Mouse (Mus musculus) v-Abl transformed pro-B cells (cell line): ENCODE measurements around the gene Uvrag.

ENCODE experiments used
- in situ Hi-C, 2 experiments: fragments of 400-800 bp; cut with MboI; formaldehyde crosslinking; loops; one replicate each; pipeline ENCODE4 v1.15.1; 2025; ENCODE audit not compliant: unreplicated experiment in 2 of 2

The Uvrag gene

GRCm38 (mm10) chr7:99073734-99074372 is 67.1 kb downstream of the Uvrag start:
- in situ Hi-C loops, result loop anchor here in 1 of 2 experiments (25.0 kb wide), 1 partner anchor 612 kb away; no protein-coding TSS in a partner anchor

DNA sequence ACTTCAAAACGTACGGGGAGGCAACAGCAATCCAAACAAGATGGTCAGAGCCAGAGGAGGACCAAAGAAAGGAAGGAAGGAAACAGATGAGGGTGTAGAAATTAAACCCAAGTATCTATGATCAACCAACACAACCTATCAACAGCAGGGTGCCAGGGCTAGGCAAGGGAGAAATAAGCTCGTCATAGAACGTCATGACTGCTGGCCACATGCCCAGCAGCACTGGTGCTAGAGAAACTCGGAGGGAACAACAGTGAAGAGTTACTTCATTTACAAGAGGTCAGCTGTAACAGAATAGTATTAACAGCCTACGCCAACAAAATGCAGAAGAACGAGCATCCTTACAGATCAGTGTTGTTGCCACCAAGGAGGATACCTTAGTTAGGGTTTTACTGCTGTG is 73.2 kb downstream of the Uvrag start:
- in situ Hi-C loops, result loop anchor here in 1 of 2 experiments (25.0 kb wide), 1 partner anchor 605 kb away; no protein-coding TSS in a partner anchor

DNA sequence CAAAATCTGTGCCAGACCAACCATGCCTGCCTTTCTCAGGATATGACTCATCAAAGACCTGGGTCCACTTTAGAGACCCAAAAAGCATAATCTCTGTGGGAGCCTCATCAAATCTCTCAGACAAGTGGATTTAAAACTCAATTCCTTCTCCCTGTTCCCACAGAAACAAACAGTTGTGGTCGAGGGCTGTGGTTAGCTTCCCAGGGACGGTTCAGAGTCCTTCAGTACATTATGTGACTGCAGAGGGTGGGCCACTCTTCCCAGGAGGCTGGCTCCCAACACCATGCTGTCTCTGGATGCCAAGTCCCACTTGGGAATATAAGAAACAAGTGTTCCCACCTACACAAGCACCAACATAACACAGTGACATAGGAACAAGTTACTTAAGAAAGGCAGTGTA is 75.0 kb downstream of the Uvrag start:
- in situ Hi-C loops, result loop anchor here in 1 of 2 experiments (25.0 kb wide), 1 partner anchor 604 kb away; no protein-coding TSS in a partner anchor

DNA sequence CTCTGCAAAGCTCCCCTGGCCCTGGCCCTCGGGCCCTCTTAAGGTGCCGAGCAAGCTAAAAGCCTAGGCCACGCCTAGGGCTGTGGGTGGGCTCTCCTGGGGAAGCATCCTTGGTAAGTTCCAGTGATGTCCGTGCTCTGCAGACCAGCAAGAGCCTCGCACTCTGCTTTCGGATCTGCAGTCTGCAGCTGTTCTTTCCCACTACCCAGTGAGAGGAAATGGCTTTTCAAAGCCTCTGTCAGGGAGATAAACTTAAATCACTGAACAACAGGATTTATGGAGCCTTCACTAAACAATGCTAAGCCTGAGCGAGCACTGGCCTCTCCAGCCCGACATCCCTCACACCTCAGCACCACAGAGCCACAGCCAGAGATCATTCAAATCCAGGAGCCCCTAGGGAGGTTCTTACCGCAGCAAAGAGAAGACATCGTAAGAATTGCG is 75.5 kb downstream of the Uvrag start:
- in situ Hi-C loops, result loop anchor here in 1 of 2 experiments (25.0 kb wide), 1 partner anchor 603 kb away; no protein-coding TSS in a partner anchor

GRCm38 (mm10) chr7:99064795-99065194 is 76.1 kb downstream of the Uvrag start:
- in situ Hi-C loops, result loop anchor here in 1 of 2 experiments (25.0 kb wide), 1 partner anchor 602 kb away; no protein-coding TSS in a partner anchor

GRCm38 (mm10) chr7:99062263-99062662 is 78.7 kb downstream of the Uvrag start:
- in situ Hi-C loops, result loop anchor here in 1 of 2 experiments (25.0 kb wide), 1 partner anchor 600 kb away; no protein-coding TSS in a partner anchor

GRCm38 (mm10) chr7:99061056-99061680 is 79.8 kb downstream of the Uvrag start:
- in situ Hi-C loops, result loop anchor here in 1 of 2 experiments (25.0 kb wide), 1 partner anchor 599 kb away; no protein-coding TSS in a partner anchor

GRCm38 (mm10) chr7:99060476-99060875 is 80.5 kb downstream of the Uvrag start:
- in situ Hi-C loops, result loop anchor here in 1 of 2 experiments (25.0 kb wide), 1 partner anchor 598 kb away; no protein-coding TSS in a partner anchor

DNA sequence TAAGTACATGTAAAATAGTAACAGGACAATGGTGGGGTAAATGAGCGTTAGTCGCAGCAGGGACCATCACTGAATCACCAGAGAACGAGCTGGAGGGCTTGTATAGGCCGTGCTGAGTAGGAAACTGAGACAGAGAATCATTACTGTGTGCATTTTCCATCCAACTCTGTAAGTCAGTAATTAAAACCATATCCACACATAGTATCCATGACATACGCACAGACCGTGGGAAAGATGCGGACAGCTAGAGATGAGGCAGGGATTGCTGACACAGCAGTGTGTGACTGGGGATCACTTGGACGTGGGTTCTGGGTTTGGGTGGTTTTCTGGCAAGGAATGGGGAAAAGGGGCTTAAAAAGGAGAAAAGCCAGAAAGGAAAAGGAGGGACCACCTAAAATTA is 81.0 kb downstream of the Uvrag start:
- in situ Hi-C loops, result loop anchor here in 1 of 2 experiments (25.0 kb wide), 1 partner anchor 598 kb away; no protein-coding TSS in a partner anchor

DNA sequence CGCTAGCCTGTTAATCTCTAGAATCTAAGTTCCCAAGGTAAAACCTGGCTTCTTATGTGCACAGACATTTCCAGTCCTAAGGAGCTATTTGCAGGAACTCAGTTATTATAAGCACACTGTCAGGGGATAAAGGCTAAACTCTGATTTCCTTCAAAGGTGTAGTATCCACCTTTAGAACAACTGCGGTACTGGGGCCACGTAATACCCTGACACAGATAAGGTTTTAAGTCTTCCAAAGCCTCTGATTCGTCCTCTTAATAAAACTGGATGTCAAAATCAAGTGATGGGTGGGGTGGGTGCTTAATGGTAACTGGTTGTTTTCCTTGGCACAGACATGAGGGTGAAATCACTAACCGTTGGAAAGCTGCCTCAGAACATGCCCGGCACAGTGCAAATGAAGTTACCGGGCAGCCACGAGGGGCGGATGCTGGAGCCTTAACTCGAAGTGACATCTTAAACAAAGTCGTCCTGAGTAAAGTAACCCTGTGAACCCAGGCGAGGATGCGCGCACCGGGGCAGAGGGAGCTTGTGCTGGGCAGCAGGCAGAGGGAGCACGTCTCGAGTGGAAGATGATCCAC is 83.8 kb downstream of the Uvrag start:
- in situ Hi-C loops, result loop anchor here in 1 of 2 experiments (25.0 kb wide), 1 partner anchor 595 kb away; no protein-coding TSS in a partner anchor

- in situ Hi-C loops, result loop anchor here in 1 of 2 experiments (25.0 kb wide), 1 partner anchor 591 kb away; no protein-coding TSS in a partner anchor
Measured at GRCm38 (mm10) chr7:99053626-99054025, 87.3 kb downstream of the Uvrag start.

DNA sequence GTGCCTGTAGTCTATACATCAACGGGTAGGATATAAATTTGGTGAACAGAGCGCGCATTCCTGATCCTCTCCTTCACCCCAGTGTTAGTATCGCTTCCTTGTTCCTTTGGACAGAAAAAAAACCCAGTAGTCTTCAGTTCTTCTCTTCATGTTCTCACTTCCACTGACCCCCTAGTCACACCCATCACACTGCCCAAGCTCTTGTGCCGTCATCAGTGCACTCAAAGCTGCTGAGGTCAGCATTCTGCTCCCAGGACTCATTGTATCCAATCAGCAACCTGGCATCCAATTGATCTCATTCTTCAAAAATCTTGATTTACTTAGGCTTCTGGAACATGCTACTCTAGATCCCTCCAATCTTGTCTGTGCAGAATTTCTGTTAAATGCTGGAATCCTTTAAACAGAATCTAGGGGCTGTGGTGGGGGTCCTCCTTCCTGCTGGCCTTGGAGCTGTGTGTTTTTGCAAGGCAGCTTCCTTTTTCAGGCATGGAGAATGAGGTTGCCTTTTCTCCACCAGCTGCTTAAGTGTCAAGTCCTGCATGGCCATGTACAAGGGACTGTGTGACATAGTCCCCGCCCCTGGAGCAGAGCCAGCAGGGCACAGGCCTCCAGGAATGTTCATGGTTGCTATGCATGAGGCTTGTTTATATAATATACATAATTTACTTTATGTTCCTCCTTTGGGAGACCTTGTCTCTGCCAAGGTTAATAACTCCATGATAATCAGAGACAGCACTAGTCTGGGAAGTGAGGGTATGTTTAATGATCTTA is 88.3 kb downstream of the Uvrag start:
- in situ Hi-C loops, result loop anchor here in 1 of 2 experiments (25.0 kb wide), 1 partner anchor 590 kb away; no protein-coding TSS in a partner anchor

DNA sequence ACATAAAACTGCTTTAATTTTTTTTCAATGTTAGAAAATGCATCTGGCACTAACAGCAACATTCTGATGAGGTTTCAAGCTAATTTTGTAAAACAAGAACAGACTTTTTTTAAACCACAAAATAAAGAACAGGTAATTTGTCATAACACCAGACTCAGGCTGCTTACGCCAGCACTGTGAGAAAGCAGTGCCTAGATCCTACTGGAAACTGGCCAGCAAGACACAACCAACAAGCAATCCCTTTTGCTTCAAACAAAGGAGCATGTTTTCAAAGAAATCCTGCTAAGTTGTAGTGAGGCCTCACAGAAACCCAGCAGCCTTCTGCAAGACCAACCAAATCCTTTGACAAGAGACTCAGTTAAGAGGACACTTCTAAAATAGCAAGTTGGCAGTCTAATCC is 90.1 kb downstream of the Uvrag start:
- in situ Hi-C loops, result loop anchor here in 1 of 2 experiments (25.0 kb wide), 1 partner anchor 589 kb away; no protein-coding TSS in a partner anchor

GRCm38 (mm10) chr7:99049897-99050296 is 91.0 kb downstream of the Uvrag start:
- in situ Hi-C loops, result loop anchor here in 1 of 2 experiments (25.0 kb wide), 1 partner anchor 588 kb away; no protein-coding TSS in a partner anchor

- in situ Hi-C loops, result no loop called here
Measured at GRCm38 (mm10) chr7:99046545-99047206, 94.3 kb downstream of the Uvrag start.

- in situ Hi-C loops, result no loop called here
Measured at GRCm38 (mm10) chr7:99045525-99045924, 95.4 kb downstream of the Uvrag start.

DNA sequence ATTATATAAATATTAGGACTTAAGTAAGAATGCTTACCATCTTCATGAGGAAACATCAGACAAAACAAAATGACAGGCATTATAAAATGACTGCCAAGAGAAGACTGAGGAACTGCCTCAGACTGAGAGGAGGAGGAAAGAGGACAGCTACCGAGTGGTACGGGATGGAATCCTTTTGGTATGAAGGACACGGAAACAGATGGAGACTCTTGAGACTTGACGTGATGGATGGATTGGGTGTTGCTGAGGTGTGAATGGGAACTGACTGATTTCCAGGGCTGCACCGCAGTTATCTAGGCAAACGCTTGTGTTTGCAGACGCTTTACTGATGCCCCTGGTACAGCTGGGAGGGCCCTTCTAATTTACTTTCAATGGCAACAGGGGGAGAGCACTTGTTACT is 97.0 kb downstream of the Uvrag start:
- in situ Hi-C loops, result no loop called here

GRCm38 (mm10) chr7:99043322-99043721 is 97.6 kb downstream of the Uvrag start:
- in situ Hi-C loops, result no loop called here

GRCm38 (mm10) chr7:99041818-99042217 is 99.1 kb downstream of the Uvrag start:
- in situ Hi-C loops, result no loop called here
